Mouse (Mus musculus) adrenal gland, postnatal 10 days (tissue): Measurements from ENCODE around the gene Sh3rf1. TPM values are rescaled to one million over a fixed set of nuclear protein-coding genes. Genes with fewer than 3 reads are reported as not detected.
A peak's percentile ranks its signal among the peaks of the same experiment; 100 is the strongest.
"Not testable (repeated sequence)": the region's sequence is repeated elsewhere in the genome, so short reads cannot be mapped to it uniquely, and the experiment has no call there.

Experiments
- DNase-seq: peaks from one replicate; pipeline ENCODE4 v3.0.0; 2021; ENCODE audit warnings: mixed read lengths
- total RNA-seq, 2 experiments: library from RNA; stranded (reverse); gene quantifications; 2 replicates each; pipeline ENCODE4 v1.2.3; 2021

The Sh3rf1 gene
- total RNA-seq, 2 experiments from 2014 or later: 10.1 to 10.4 TPM

GRCm38 (mm10) chr8:61373303-61373702 is 149.6 kb downstream of the Sh3rf1 start:
- no peak for DNase-seq

- no peak for DNase-seq
Observed at GRCm38 (mm10) chr8:61374059-61374755, 150.5 kb downstream of the Sh3rf1 start.

GRCm38 (mm10) chr8:61375205-61375604 is 151.5 kb downstream of the Sh3rf1 start:
- DNase-seq: no peak

GRCm38 (mm10) chr8:61378847-61379698 is 155.4 kb downstream of the Sh3rf1 start:
- DNase-seq: no peak

- peak; percentile 7 for DNase-seq
Observed at GRCm38 (mm10) chr8:61384536-61384935, 160.9 kb downstream of the Sh3rf1 start.

GRCm38 (mm10) chr8:61385502-61386191 is 162.0 kb downstream of the Sh3rf1 start:
- DNase-seq: no peak

GRCm38 (mm10) chr8:61386645-61387044 is 163.0 kb downstream of the Sh3rf1 start:
- peak; percentile 10 for DNase-seq

GRCm38 (mm10) chr8:61387501-61387963 is 163.9 kb downstream of the Sh3rf1 start:
- DNase-seq: no peak

GRCm38 (mm10) chr8:61388341-61388740 is 164.7 kb downstream of the Sh3rf1 start:
- no peak for DNase-seq

GRCm38 (mm10) chr8:61390307-61391057 is 166.8 kb downstream of the Sh3rf1 start:
- DNase-seq: no peak

GRCm38 (mm10) chr8:61391058-61391434 is 167.4 kb downstream of the Sh3rf1 start:
- peak; percentile 38 for DNase-seq

GRCm38 (mm10) chr8:61397139-61397538 is 173.5 kb downstream of the Sh3rf1 start:
- peak; percentile 27 for DNase-seq

- peak; percentile 67 for DNase-seq
Observed at GRCm38 (mm10) chr8:61397755-61398154, 174.1 kb downstream of the Sh3rf1 start.

- DNase-seq: no peak
Observed at GRCm38 (mm10) chr8:61402861-61403260, 179.2 kb downstream of the Sh3rf1 start.

- DNase-seq: peak; percentile 52
Observed at GRCm38 (mm10) chr8:61403266-61404177, 179.8 kb downstream of the Sh3rf1 start.

GRCm38 (mm10) chr8:61404178-61404560 is 180.5 kb downstream of the Sh3rf1 start:
- DNase-seq: peak; percentile 26

GRCm38 (mm10) chr8:61409081-61409480 is 185.4 kb downstream of the Sh3rf1 start:
- no peak for DNase-seq

- not testable (repeated sequence) for DNase-seq
Observed at GRCm38 (mm10) chr8:61409712-61410111, 186.0 kb downstream of the Sh3rf1 start.

GRCm38 (mm10) chr8:61419521-61419920 is 195.8 kb downstream of the Sh3rf1 start:
- no peak for DNase-seq

- peak; percentile 8 for DNase-seq
Observed at GRCm38 (mm10) chr8:61420166-61420565, 196.5 kb downstream of the Sh3rf1 start.

GRCm38 (mm10) chr8:61421606-61422005 is 197.9 kb downstream of the Sh3rf1 start:
- no peak for DNase-seq
